17 mouse cellular contexts compared by ENCODE assay signal in genomic region chr5:20568421-20568820, GRCm38 (mm10).
DNase-seq lines count a peak whose midpoint lies in the region; ATAC-seq lines count a peak whose summit lies in the region.
"Had no signal": no experiment of that assay in that cellular context is flagged by ENCODE, and none has a peak within 500 bp of the region (broad histone marks: within the 10 kb centered on the region; RNA-seq: fewer than 3 reads in every experiment).

No protein-coding gene starts in this region.

- peak; percentile 4 for DNase-seq in lung, postnatal 25 days (ENCODE audit: low spot score)
- no peak for DNase-seq in lung, postnatal 14 days
- peak; percentile 75 to 82 for DNase-seq in frontal cortex, postnatal 36 days (ENCODE audit: low spot score in 2 of 2)
- DNase-seq in left cerebral cortex, adult 8-10 months (ENCODE audit: low spot score in 2 of 2), result peak; percentile 45 to 92
- DNase-seq in right cerebral cortex, postnatal 36 days (ENCODE audit: low spot score in 2 of 2), result peak; percentile 84 to 86
- DNase-seq in adrenal gland, adult 8-10 months, result no peak
- DNase-seq in cerebellum, adult 18-20 months, result no peak
- DNase-seq: adrenal gland, postnatal 10 days; cerebellum, adult 11 months; gastrocnemius, postnatal 36 days; heart, postnatal 36 days; kidney, postnatal 36 days; lung, postnatal 36 days; midbrain, embryonic 14.5 days; thymus, postnatal 36 days had no signal

- ATAC-seq in cerebellum, adult (ENCODE audit: insufficient number of reproducible peaks, low FRiP score, low TSS enrichment), result no peak
- ATAC-seq: intestine, embryonic 15.5 days had no signal

Comparison
In these comparisons a context has a peak if more than half of its experiments do, and no peak if none do; other contexts are left out.
1. DNase-seq: peak in lung, postnatal 25 days (single experiment), frontal cortex, postnatal 36 days (2 of 2), left cerebral cortex, adult 8-10 months (2 of 2) and right cerebral cortex, postnatal 36 days (2 of 2); none in lung, postnatal 14 days (single experiment), adrenal gland, adult 8-10 months (single experiment) and cerebellum, adult 18-20 months (0 of 2).